Comparison of ENCODE assay signal across 20 mouse cellular contexts in the genomic region with DNA sequence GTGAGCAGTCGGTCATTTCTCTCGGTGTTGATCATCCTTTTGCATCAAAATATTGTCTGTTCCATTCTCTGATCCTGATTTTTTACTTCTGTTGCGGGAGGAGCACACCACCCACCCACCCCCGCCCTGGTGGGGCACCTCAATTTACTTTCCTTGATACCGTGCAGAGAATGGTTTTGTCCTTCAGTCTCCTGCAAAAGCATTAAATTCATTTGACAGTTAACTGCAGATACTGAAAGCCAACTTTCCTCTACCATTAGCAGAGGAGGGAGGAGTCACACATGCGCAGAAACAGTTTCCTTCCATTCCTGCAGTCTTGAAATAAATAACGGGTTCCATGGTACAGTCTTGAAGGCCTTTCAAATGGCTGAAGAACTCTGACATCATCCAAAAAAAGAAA. TPM values are rescaled to one million over a fixed set of nuclear protein-coding genes. Genes with fewer than 3 reads are reported as not detected.
A peak's percentile ranks its signal among the peaks of the same experiment; 100 is the strongest.
DNase-seq lines count a peak whose midpoint lies in the region; ATAC-seq and TF ChIP-seq lines count a peak whose summit lies in the region.
"Had no signal": no experiment of that assay in that cellular context is flagged by ENCODE, and none has a peak within 500 bp of the region (broad histone marks: within the 10 kb centered on the region; RNA-seq: fewer than 3 reads in every experiment).

No protein-coding gene starts in this region.

- H3K4me2 ChIP-seq in forebrain, embryonic 11.5 days (ENCODE audit: low read depth, low read length, severe bottlenecking), result peak overlapping the region; percentile 39; the same call in 1 of the 2 replicates
- no peak overlapping the region for H3K4me2 ChIP-seq in forebrain, embryonic 15.5 days (replicated peaks)
- H3K4me2 ChIP-seq in hindbrain, embryonic 13.5 days, result peak overlapping the region; percentile 36
- peak overlapping the region; percentile 25; the same call in 1 of the 2 replicates for H3K4me2 ChIP-seq in midbrain, embryonic 15.5 days
- H3K4me2 ChIP-seq: embryonic facial prominence, embryonic 13.5 days; heart, embryonic 15.5 days; liver, embryonic 11.5 days had no signal

- H3K27me3 ChIP-seq in forebrain, embryonic 11.5 days (ENCODE audit: control insufficient read depth, insufficient read depth, low read length), result peaks cover 4% of the 10 kb centered on the region; the same call in 1 of the 2 replicates
- peaks cover 30% of the 10 kb centered on the region; the same call in 1 of the 2 replicates for H3K27me3 ChIP-seq in forebrain, embryonic 15.5 days
- H3K27me3 ChIP-seq in hindbrain, embryonic 13.5 days, result 0 out of 2 replicates have a peak, but pooled peaks cover 10% of the 10 kb centered on the region
- H3K27me3 ChIP-seq in midbrain, embryonic 15.5 days (replicated peaks), result 0 out of 2 replicates have a peak, but pooled peaks cover 8% of the 10 kb centered on the region
- H3K27me3 ChIP-seq: embryonic facial prominence, embryonic 13.5 days; heart, embryonic 15.5 days; Patski had no signal

- 26% methylated on average over 7 of the region's 7 CpGs for WGBS in forebrain, embryonic 11.5 days
- whole genome bisulfite sequencing in forebrain, embryonic 15.5 days, result 17% methylated on average over 7 of the region's 7 CpGs
- 13% methylated on average over 7 of the region's 7 CpGs for WGBS in hindbrain, embryonic 13.5 days
- WGBS in midbrain, embryonic 15.5 days, result 9% methylated on average over 7 of the region's 7 CpGs

- H3K9me3 ChIP-seq in forebrain, embryonic 11.5 days (ENCODE audit: control insufficient read depth, low read length), result no peaks in the 10 kb centered on the region
- H3K9me3 ChIP-seq in forebrain, embryonic 15.5 days, result no peaks in the 10 kb centered on the region
- no peaks in the 10 kb centered on the region for H3K9me3 ChIP-seq in hindbrain, embryonic 13.5 days
- H3K9me3 ChIP-seq in midbrain, embryonic 15.5 days, result no peaks in the 10 kb centered on the region; the same call in 1 of the 2 replicates
- H3K9me3 ChIP-seq: embryonic facial prominence, embryonic 13.5 days; heart, embryonic 15.5 days had no signal

- peaks cover 14% of the 10 kb centered on the region for H3K4me1 ChIP-seq in forebrain, embryonic 11.5 days (replicated peaks; ENCODE audit: control insufficient read depth, insufficient read depth, low read length)
- peaks cover 10% of the 10 kb centered on the region for H3K4me1 ChIP-seq in forebrain, embryonic 15.5 days
- H3K4me1 ChIP-seq in hindbrain, embryonic 13.5 days (replicated peaks), result peaks cover 35% of the 10 kb centered on the region
- peaks cover 7% of the 10 kb centered on the region; the same call in 1 of the 2 replicates for H3K4me1 ChIP-seq in midbrain, embryonic 15.5 days

- DNase-seq in forebrain, embryonic 11.5 days (ENCODE audit: low spot score), result no peak
- peak; percentile 55 for DNase-seq in brain, embryonic 14.5 days (ENCODE audit: low read depth)
- DNase-seq in right cerebral cortex, adult 18-20 months, result no peak
- no peak for DNase-seq in adrenal gland, postnatal 36 days
- DNase-seq in thymus, postnatal 0 days (ENCODE audit: low spot score), result no peak
- DNase-seq: adrenal gland, adult 2 months; cerebellum, adult 9-11 months; lung, postnatal 14 days had no signal

- H3K27ac ChIP-seq in forebrain, embryonic 11.5 days (ENCODE audit: low read depth, low read length), result 0 out of 2 replicates have a peak overlapping the region, but pooled peaks have one; percentile 0
- no peak overlapping the region for H3K27ac ChIP-seq in forebrain, embryonic 15.5 days (replicated peaks)
- peak overlapping the region; percentile 72 for H3K27ac ChIP-seq in hindbrain, embryonic 13.5 days
- no peak overlapping the region for H3K27ac ChIP-seq in midbrain, embryonic 15.5 days
- H3K27ac ChIP-seq: embryonic facial prominence, embryonic 13.5 days; heart, embryonic 15.5 days; kidney, postnatal 0 days had no signal

- no peak for TF ChIP-seq POLR2A in brain, embryonic 14.5 days (IDR thresholded peaks at IDR 0.05; ENCODE audit: borderline replicate concordance, extremely low read depth, insufficient read depth, insufficient read length, poor library complexity, severe bottlenecking)

- ATAC-seq in forebrain, embryonic 11.5 days (replicated peaks; ENCODE audit: low FRiP score), result peak; percentile 27; the same call in 1 of the 2 replicates
- ATAC-seq in forebrain, embryonic 15.5 days (replicated peaks), result no peak
- ATAC-seq in hindbrain, embryonic 13.5 days (ENCODE audit: low FRiP score), result peak; percentile 24; the same call in 1 of the 2 replicates
- ATAC-seq in midbrain, embryonic 15.5 days (replicated peaks), result no peak
- ATAC-seq: inflammation-experienced regulatory T-cells, adult 6 months; Patski had no signal

- H3K4me3 ChIP-seq in forebrain, embryonic 11.5 days (ENCODE audit: low read depth, low read length), result no peak overlapping the region
- H3K4me3 ChIP-seq in forebrain, embryonic 15.5 days, result no peak overlapping the region
- peak overlapping the region; percentile 15; the same call in 1 of the 2 replicates for H3K4me3 ChIP-seq in hindbrain, embryonic 13.5 days
- H3K4me3 ChIP-seq in midbrain, embryonic 15.5 days, result no peak overlapping the region
- H3K4me3 ChIP-seq: embryonic facial prominence, embryonic 13.5 days; heart, embryonic 15.5 days had no signal

- no peak for TF ChIP-seq CTCF in brain, embryonic 14.5 days (IDR thresholded peaks at IDR 0.05; ENCODE audit: borderline replicate concordance, extremely low read depth, insufficient read depth, insufficient read length)

- H3K9ac ChIP-seq in forebrain, embryonic 11.5 days (ENCODE audit: low read length), result no peak overlapping the region
- H3K9ac ChIP-seq in forebrain, embryonic 15.5 days (replicated peaks), result no peak overlapping the region
- H3K9ac ChIP-seq in hindbrain, embryonic 13.5 days, result no peak overlapping the region
- no peak overlapping the region for H3K9ac ChIP-seq in midbrain, embryonic 15.5 days
- H3K9ac ChIP-seq: embryonic facial prominence, embryonic 13.5 days; heart, embryonic 15.5 days had no signal

- no peaks in the 10 kb centered on the region for H3K36me3 ChIP-seq in forebrain, embryonic 11.5 days (ENCODE audit: control insufficient read depth, insufficient read depth, low read length)
- H3K36me3 ChIP-seq in forebrain, embryonic 15.5 days, result no peaks in the 10 kb centered on the region
- H3K36me3 ChIP-seq in hindbrain, embryonic 13.5 days, result no peaks in the 10 kb centered on the region
- H3K36me3 ChIP-seq in midbrain, embryonic 15.5 days (replicated peaks), result no peaks in the 10 kb centered on the region
- H3K36me3 ChIP-seq: embryonic facial prominence, embryonic 13.5 days; heart, embryonic 15.5 days had no signal

RNA-seq across cellular contexts. Expression of a gene that starts 46.4 kb away (rescaled TPM):
- polyA plus RNA-seq in forebrain, embryonic 11.5 days (2014; fragmentation: Nextera tagmentation; extraction: Ambion mirVana), result 1.8 and 2.8 TPM in 2 replicates
- polyA plus RNA-seq in forebrain, embryonic 15.5 days (2015; fragmentation: Nextera tagmentation; extraction: Ambion mirVana), result 0.98 and 1.0 TPM in 2 replicates
- polyA plus RNA-seq in brain, embryonic 14.5 days (2012; rRNA removed), result 10.1 and 14.1 TPM in 2 replicates
- 8.5 and 10.5 TPM in 2 replicates for polyA plus RNA-seq in hindbrain, embryonic 13.5 days (2015; fragmentation: Nextera tagmentation; extraction: Ambion mirVana)
- polyA plus RNA-seq in midbrain, embryonic 15.5 days (2015; fragmentation: Nextera tagmentation; extraction: Ambion mirVana), result 15.1 and 20.7 TPM in 2 replicates
- not detected for total RNA-seq in adrenal gland, postnatal 36 days (2021)
- polyA plus RNA-seq in thymus, postnatal 0 days (2015; fragmentation: Nextera tagmentation; extraction: Ambion mirVana), result 0.51 and 0.70 TPM in 2 replicates
- total RNA-seq: adrenal gland, adult 2 months; gastrocnemius, postnatal 4 days; left cerebral cortex, postnatal 25 days had no signal
- polyA plus RNA-seq: adrenal gland, adult 2 months; heart, embryonic 15.5 days; inflammation-experienced regulatory T-cells, adult 6 months; kidney, postnatal 0 days; liver, embryonic 11.5 days; Patski; small intestine, adult 2 months had no signal

Comparison
In these comparisons a context has a peak if more than half of its experiments do, and no peak if none do; other contexts are left out.
1. ATAC-seq: peak in forebrain, embryonic 11.5 days (single experiment) and hindbrain, embryonic 13.5 days (single experiment); none in forebrain, embryonic 15.5 days (single experiment) and midbrain, embryonic 15.5 days (single experiment).
2. H3K27ac ChIP-seq: peak in forebrain, embryonic 11.5 days (single experiment) and hindbrain, embryonic 13.5 days (single experiment); none in forebrain, embryonic 15.5 days (single experiment) and midbrain, embryonic 15.5 days (single experiment).